Mouse (Mus musculus): Measurements from ENCODE around the gene Dgkh. TPM values are rescaled to one million over a fixed set of nuclear protein-coding genes. Genes with fewer than 3 reads are reported as not detected.

Dgkh gene
- total and polyA plus RNA-seq, 3 experiments, result 0.59 to 7.0 (median 6.9) TPM

DNA sequence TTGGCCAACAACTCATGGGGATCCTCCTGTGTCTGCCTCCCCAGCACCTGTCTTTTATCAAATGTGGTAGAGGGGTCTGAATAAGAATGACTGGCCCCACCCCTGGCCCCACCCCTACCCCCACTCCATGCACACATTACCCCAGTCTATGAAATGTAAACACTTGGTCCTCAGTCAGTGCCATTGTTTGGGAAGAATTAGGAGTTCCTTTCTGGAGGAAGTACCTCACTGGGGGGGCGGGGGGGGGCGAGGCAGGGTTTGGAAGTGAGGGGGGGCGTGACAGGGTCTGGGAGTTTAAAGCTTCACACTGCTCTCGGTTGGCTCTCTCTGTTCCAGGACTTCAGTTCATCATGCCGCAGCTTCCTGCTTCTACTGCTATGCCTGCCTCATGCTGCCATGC lies 10.5 kb downstream of the Dgkh start:
- DNase-seq, result no peak

DNA sequence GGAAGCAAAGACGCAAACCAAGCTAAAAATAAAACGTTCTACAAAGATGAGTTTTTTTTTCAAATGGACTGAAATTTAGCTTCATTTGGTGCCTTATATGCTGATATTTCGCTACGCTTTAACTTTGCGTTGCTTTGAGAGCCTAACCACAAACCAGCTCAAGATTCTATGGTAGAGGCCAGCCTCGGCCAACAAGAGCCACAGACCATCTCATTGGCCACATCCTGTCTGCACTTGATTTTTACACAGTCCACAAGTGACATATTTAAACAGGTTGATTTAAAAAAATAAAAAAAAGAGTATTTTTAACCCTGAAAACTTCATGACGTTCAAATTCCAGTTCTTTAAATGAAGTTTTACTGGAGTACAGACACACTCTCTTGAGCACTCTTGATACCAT lies 16.5 kb downstream of the Dgkh start:
- DNase-seq, result no peak

DNA sequence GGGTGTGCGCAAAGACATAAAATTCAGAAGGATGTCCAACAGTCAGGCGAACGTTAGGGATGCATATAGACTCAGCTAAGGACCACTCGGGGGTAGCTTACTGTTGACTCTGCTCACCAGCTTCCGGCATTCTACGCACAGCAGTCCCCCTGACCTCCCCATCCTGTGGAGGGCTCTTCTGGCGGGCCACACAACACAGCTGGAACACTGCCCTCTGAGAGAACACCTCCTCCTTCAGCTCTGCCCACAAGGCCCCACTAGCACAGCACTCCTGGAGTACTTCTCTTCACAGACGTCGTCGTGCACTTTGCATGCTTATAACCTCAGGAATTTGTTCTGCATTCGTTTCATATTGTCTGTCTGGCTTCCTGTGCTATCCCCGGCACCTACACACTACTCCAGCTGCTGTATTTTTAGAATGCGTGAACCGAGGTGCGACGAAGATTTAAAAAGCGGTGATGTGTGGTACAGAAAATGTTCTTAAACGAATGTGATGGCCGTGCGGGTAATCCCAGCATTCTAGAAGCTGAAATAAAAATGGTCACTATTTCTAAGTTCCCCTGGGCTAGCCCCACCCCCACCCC lies 19.9 kb downstream of the Dgkh start:
- DNase-seq, result no peak

DNA sequence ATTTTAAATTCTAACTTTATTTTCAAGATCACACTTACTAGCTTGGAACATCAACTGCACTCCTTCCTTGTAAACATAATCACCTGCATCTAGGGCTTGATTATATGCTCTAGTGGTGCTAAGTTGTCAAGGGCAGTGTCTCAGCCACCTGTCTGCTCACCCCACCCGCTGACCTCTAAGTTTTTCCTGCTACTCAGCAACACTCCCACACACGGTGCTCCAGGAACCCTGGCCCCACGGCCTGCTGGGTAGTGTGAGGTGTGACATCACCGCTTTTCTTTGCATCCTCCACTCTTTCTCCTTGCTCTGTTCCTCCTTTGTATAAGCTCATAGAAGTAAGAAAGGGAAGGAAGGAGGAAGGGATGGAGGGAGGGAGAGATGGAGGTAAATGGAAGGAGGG lies 21.9 kb downstream of the Dgkh start:
- no peak for DNase-seq

DNA sequence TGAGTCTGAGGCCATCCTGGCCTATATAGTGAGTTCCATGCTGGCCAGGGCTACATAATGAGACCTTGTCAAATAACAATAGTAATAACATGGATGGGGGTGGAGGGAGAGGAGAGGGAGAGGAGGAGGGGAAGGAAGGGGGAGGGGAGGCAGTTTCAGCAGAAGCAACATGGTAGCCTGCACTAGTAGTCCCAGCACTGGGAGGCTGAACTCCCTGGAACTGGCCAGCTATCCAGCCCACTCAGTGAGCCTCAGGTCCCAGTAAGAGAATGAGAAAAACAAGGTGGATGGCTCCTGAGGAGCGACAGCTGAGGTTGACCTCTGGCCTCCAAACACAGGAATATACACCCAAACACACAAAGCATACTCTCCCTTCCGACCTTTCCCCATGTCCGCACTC lies 27.0 kb downstream of the Dgkh start:
- DNase-seq, result no peak

DNA sequence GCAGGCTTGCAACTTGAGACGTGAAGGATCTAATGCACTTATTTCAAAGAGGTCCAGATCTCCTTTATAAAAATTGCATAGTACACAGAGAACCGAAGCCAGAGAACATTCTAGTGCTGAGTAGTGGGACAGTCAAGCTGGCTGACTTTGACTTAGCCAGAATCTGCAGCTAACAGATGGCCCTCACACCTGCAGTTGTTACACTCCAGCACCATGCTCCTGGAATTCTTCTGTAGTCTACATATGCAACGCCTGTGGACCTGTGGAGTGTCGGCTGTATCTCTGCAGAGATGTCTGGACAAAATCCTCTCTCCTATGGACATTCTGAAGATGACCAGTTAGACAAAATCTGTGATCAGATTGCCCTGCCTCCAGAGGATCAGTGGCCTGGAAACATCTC lies 28.6 kb downstream of the Dgkh start:
- no peak for DNase-seq

DNA sequence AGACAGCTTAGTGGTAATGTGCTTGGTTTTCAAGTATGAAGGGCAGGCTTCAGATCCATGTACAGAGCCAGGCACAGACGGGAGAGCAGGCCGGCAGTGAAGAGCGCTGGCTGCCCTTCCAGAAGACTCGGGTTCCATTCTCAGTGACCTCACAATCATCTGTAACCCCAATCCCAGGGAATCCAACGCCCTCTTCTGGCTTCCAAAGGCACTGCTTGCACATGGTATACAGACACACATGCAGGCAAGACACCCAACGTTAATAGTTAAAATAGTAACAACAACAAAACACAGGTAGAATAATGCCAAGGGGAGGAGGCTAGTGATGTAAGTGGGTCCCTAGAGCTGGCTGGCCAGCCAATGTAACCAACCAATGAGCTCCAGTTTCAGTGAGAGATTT lies 29.2 kb downstream of the Dgkh start:
- no peak for DNase-seq

DNA sequence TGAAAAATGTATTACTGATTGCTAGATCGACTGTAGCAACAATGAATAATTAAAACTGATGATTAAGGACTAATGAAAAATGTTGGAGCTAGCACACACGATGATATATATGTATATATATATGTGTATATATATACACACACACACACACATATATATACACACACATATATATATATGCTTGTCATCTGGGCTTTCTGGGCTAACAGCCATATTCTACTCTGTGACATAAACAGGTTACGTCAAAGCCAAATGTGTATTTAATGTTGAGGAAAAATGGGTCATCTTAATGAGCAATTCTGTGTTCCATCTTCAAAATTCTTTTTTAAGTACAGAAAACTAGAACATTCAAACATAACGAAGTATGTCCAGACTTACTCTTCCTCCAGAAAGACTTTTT lies 30.5 kb downstream of the Dgkh start:
- no peak for DNase-seq

DNA sequence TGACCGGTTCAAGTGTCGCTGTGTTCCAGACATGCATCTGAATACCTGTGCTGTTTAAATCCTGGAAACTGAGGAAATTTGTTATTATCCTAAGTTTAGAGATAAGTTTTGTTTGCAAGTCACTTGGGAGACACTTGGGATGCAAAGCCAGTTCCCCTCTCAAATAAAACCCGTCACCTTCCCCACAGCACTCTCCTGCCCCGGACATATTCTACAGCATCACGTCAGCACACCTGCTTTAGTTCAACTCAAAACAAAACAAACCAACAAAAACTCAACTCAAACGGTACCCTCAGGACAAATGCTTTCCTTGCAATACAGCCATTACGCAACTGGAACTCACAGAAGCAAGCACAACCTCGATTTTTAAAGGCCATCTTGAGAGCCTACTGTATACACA lies 31.1 kb downstream of the Dgkh start:
- DNase-seq, result no peak

DNA sequence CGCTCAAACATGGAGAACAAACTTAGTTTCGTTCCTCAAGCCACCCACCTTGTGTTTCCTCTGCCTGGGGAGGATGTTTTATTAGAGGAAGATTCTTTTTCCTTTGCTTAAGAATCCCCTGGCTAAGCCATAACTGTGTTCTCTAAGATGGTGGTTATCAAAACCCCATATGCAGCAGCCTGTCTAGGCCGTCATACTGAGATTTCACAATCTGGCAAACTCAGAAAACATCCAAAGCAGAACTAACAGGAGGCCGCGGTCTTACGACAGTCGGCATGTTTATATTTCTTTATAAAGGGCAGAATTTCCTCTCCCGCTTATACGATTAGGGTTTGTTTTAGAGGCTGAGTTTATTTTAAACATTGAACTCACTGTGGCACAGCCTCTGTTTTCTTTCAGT lies 31.5 kb downstream of the Dgkh start:
- no peak for DNase-seq

DNA sequence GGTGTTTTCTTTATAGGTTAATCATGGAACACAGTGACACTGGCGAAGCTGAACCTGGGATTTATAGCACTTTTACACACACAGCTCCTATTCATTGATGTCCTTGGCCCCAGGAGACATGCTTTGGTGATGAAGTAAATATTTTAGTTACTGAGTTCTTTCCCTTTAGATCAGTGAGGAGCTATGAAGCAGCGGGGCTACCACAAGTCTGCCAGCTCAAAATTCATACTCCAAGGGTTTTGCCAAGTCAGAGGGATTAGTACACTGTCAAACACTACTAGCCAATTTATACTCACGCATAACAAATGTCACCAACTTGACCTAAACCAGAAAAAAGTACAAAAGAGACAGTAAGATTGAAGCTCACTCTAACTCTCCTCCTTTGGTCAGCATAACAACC lies 32.9 kb downstream of the Dgkh start:
- no peak for DNase-seq

DNA sequence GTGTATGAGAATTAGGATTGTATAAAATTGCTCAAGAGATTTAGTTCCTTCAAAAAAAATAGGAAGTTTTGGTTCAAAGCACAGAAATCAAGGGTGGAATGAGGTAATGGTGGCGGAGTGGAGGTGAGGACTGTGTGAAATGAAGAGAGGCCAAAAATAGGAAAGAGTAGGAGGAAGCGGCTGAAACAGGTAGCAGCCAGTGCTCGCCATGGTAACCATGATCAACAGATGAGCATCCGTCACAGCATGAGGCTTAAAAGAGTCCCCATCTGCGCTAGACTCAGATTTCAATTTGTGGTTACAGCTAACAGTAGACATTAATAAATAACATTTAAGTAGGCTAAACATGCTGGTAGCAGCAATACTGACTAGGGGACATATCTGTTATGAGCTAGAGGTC lies 33.4 kb downstream of the Dgkh start:
- no peak for DNase-seq

DNA sequence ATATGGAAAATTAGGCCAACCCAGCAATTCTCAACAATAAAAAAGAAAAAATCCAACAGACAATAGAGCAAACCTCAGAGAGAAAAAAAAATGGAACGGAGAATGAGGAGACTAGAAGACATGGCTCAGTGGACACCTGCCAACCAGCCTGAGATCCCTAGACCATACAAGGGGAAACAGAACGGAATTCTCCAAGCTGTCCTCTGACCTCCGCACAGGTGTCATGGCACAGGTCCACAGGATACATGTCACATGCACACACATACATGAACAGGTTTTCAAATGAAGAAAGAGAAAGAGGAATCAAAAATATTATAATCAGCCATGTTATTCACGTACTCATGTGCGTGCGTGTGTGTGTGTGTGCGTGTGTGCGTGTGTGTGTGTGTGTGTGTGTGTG lies 38.5 kb downstream of the Dgkh start:
- DNase-seq, result no peak

DNA sequence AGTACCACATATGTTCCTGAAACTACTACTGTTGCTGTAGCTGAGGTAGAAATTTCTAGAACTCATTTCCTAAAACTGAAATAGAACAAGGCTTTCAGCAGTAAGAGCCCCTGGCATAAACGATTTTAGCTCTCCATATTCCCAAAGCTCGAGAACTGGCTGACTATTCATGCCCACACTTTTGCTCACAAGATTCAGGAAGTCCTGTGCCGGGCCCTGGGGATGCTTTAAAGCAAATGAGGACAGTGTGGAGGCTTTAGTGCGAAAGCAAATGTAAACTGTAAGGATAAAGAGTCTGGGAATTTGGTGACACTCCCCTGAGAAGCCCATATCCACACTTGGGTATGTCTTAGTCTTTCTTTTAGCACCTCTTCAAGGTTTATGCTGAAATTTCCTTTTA lies 40.0 kb downstream of the Dgkh start:
- no peak for DNase-seq

DNA sequence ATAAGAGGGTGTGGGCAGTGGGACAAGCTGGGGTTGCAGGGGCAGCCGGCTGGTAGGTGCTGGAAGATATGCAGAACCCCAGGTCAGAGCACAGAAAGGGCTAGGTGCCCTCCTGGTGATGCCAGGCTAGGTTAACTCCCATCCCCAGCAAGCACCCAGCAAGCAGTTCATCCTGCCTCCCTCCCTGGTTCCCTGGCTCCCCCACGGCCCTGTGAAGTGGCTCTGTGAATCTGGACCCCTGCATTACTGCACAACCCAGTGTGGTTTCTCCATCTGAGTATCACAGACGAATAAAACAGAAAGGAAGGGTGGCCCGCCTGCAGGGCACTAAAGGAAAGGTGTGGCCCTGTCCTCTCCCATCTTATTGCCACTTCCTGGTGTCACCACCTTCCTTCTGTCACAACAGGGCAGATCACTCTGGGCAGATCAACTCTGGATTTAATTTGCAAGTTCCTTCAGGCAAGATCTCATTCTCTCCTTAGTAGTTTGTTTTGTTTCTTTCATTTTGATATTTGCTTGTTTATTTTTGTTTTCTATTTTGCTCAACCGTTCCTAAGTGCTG lies 40.6 kb downstream of the Dgkh start:
- no peak for DNase-seq

DNA sequence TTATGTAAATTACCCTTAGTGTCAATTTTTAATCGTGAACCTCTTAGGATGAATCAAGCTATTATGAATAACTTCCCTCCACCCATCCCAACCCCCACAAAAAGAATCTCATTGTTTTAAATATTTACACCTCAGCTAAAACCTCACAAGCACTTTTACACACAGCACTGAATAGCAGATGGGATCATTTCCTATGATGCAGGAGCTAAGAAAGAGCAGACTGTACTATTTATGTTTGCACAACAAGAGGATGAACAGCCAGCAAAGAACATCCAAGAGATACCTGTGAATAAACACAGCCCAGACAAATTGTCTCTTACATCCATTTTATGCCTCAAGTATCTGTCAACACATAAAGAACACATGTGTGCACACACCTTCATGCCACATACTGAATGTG lies 41.7 kb downstream of the Dgkh start:
- no peak for DNase-seq

DNA sequence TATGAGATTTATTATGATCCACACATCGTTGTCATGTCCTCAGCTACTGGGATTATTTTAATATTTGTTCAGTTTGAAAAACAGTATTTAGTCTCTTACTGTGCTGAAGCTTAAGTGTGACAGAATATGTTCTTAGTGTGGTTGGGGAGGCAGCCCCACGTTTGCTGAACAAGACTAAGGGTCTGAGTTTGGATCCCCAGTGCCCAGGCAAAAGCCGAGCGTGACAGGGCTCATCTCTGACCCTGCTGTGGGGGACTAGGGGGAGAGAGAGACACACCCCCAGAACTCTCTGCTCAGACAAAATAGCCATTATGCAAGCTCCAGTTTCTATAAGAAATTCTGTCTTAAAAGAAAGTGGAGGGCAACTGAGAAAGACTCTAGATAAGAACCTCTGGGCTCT lies 42.2 kb downstream of the Dgkh start:
- no peak for DNase-seq

DNA sequence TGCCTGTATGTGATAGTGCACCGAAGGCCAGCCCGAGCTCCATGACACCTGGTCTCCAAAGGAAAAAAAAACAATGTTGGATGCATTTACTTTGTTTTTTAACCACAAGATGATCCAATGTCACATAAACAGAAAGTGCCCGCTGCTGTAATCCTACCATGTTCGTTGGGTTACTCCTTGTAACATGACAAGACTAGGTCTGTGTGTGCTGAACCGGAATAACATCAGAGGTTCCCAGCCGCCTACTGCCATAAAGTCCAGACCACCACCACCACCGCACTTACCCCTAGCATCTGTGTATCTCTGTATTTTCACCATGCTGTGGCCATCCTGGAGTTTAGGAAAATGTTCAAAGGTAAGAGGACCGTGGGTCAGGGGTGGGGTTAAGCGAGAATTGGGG lies 42.6 kb downstream of the Dgkh start:
- DNase-seq, result no peak

DNA sequence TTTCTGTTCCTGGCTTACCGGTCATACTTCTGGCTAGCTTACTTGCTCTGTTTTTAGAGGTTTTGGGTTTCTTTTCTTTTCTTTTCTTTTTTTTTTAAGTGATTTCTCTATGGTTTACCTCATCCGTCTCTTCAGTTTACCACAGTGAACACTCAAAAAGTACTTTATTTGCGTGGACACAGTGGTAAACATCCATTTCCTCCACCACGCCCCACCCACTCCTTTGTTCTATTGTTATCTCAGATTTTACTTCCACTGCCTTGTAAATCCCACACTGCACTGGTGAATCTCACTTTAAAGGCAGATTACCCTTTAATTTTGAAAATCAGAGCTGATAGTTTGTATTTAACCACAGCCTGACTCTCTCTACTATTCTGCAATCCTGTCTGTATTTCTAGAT lies 44.9 kb downstream of the Dgkh start:
- DNase-seq, result no peak

DNA sequence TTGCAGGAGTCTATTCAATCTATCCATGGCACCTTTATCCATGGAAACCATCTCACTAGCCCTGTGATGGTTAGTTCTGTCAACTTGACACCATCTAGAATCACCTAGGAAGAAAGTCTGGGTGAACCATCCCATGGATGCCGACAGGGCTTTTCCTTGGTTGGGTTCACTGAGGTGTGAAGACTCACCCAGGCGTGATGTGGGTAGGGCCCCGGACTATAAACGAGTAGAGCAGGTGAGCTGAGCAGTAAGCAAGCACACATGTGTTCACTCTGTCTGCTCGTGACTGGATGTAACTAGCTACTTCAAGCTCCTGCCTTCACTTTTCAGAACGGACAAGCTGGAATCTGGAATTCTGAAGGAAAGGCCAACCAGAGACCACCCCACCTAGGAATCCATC lies 45.9 kb downstream of the Dgkh start:
- DNase-seq, result no peak

DNA sequence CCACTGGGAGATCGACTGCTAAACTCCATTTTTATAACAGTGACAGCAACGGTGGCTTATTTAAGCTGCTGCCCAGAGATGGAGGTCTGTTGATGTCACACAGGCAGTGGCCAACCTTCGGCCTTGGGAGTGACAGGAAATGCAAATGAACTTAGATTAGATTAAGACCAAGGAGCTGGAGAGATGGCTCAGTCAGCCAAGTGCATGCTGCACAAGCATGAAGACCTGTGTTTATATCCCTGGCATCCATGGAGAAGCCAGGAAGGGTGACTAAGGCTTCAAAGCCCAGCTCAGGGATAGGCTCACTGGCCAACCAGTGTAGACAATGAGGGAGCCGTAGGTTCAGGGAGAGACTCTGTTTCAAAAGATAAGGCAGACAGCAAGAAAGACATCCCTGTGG lies 48.4 kb downstream of the Dgkh start:
- no peak for DNase-seq

DNA sequence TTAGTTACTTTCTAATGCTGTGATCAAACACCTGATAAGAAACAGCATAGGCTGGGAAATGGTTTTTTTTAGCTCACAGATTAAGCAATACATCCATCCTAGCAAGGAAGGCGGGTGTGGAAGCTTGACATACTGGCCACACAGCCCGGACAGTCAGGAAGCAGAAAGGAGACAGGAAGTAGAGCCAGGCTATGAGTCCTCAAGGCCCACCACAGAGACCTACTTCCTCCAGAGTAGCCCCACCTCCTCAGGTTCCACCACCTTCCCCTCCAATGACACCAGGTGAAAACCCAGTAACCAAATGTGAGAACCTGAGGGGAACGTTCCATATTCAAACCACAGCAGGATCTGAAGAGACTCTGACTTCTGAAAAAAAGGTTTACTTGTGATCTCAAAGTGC lies 53.6 kb downstream of the Dgkh start:
- no peak for DNase-seq

DNA sequence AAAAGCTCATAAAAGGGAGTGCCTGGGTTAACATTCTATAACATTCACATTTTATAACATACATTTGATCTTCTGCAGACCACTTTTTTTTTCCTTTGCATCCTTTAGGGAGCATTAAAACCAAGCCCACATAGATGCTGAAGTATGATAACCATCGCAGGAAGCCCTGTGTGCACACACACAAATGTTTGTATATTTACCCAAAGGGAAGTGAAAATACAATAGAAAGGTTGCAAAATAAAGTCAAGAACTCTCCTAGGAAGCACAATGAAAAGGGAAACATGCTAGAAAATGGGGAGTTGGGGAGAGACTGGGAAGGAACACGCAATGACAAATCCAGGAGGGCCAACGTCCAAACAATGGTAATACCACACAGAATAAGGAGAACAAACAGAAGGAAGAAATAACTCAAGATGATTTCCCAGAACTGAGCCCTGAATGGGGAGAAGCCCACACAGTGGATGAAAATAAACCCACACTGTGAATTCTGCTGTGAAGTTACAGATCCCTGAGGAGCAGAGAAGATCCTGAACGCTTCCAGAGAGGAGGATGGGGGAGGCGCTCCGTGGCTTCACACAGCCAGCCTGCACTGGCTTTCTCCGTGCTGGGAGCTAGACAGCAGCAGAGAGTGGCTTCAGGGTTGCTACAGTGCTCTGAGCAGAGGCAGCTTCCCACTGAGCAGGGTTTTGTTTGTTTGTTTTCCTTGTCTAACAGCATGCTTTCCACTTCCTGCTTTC lies 54.6 kb downstream of the Dgkh start:
- DNase-seq, result no peak

DNA sequence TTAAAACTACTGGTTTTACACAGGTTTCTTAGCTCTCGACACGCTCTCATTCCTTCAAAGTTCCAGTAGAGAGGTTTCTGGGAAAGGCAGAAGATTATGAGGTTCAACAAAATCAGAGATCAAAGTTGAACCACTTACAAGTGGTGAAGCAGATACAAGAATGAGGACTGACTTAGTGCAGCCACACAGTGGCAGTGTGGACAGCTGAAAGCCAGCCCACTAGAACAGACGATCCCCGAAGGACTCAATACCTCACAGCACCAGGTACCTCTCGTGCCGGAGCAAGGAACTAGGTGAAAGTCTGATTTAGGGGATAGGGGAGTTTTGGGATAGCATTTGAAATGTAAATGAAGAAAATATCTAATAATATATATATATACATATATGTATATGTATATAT lies 56.1 kb downstream of the Dgkh start:
- no peak for DNase-seq
